Mouse (Mus musculus) hindbrain, embryonic 12.5 days (tissue): ENCODE data around the gene Hoxa5. TPM values are rescaled to one million over a fixed set of nuclear protein-coding genes. Genes with fewer than 3 reads are reported as not detected.

Source experiments
- ATAC-seq: fragments of 200-750 bp; cut with Nextera tagmentation; 2 replicates; pipeline ENCODE4 v1.8.0; 2017; ENCODE audit warnings: moderate TSS enrichment; ENCODE audit not compliant: low FRiP score
- H3K27ac ChIP-seq: fragments of 300-500 bp; sonication (generic); 2 replicates; pipeline ENCODE4 v1.5.1; 2016; ENCODE audit warnings: mild to moderate bottlenecking
- H3K27me3 ChIP-seq: fragments of 300-500 bp; sonication (generic); 2 replicates; pipeline ENCODE4 v1.6.1; 2016; ENCODE audit warnings: mild to moderate bottlenecking
- H3K36me3 ChIP-seq: fragments of 300-500 bp; sonication (generic); 2 replicates; pipeline ENCODE4 v1.6.1; 2016; ENCODE audit warnings: mild to moderate bottlenecking
- H3K4me1 ChIP-seq: fragments of 300-500 bp; sonication (generic); 2 replicates; pipeline ENCODE4 v1.6.1; 2016
- H3K4me2 ChIP-seq: fragments of 300-500 bp; sonication (generic); replicated peaks from 2 replicates; pipeline ENCODE4 v1.6.1; 2016; ENCODE audit warnings: mild to moderate bottlenecking
- H3K4me3 ChIP-seq: fragments of 300-500 bp; sonication (generic); 2 replicates; pipeline ENCODE4 v1.5.1; 2016; ENCODE audit warnings: mild to moderate bottlenecking
- H3K9ac ChIP-seq: fragments of 300-500 bp; sonication (generic); 2 replicates; pipeline ENCODE4 v1.6.1; 2016; ENCODE audit warnings: mild to moderate bottlenecking, moderate library complexity
- H3K9me3 ChIP-seq: fragments of 300-500 bp; sonication (generic); replicated peaks from 2 replicates; pipeline ENCODE4 v1.6.1; 2016; ENCODE audit warnings: mild to moderate bottlenecking
- WGBS: fragments of 180-500 bp; shearing (Covaris S2); methylation state at CpG from one replicate; pipeline ENCODE4 v1.1.7; 2016; 5-methylcytosine and 5-hydroxymethylcytosine counted together
- polyA plus RNA-seq: library from polyadenylated mRNA; unstranded; fragments of >200 nt; fragmentation: Nextera tagmentation; extraction: Ambion mirVana; gene quantifications from 2 replicates; pipeline ENCODE4 v1.2.1, GENCODE M21; 2016

Gene Hoxa5
- polyA plus RNA-seq, 1 experiment from 2014 or later, result 53.4 TPM

DNA sequence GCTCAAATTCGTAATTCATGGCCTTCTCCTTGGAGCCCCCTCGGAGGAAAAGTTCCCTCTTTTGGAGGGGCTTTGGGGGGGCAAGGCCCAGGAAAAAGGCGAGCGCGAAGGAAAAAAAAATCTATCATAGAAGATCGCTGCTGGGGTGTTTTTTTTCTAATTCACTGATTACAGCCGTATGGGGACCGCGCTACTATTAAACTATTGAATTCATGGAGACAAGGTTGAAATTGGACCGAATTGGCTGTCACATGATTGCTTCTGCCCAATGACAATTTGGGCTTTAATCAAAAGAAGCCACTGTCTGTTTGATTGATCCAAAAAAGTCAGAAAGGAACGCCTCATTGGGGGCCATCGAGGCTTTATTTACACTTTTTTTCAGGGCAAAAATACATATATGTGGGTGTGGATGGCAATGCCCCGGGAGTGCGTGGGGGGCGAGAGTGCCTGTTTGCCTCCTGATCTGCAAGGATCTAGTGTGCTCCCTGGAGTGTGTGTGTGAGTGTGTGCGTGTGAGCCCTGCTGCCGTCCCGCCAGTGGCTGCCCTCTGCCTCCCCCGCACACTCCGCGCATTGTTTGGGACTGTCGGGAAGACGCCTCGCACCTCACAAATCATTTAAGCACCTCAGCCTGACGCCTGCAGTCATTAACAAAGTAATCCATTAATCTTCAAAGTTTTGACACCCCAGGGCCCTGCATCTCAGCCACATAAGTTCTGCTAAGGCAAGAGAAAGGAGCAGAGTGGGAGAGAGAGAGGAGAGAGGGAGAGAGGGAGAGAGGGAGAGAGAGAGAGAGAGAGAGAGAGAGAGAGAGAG, 39.6 kb downstream of the Hoxa5 start, which contains the start of gene Hoxa2:
Gene Hoxa2 (minus strand): TSS at position 206 of the 815 bp plus-strand sequence.
- Histone ChIP-seq H3K9ac (peak within 1 kb of the TSS; percentile 97), H3K4me3 (peak within 1 kb of the TSS; percentile 66), H3K4me1 (peaks cover 7% of the 10 kb centered on the region), H3K27me3 (peaks cover 49% of the 10 kb centered on the region), H3K4me2 (peak within 1 kb of the TSS; percentile 88), H3K36me3 (no peaks in the 10 kb centered on the region), H3K27ac (peak within 1 kb of the TSS; percentile 99), H3K9me3 (no peaks in the 10 kb centered on the region)
- under 1% methylated on average over 25 of the region's 25 CpGs for WGBS
- ATAC-seq, result peak; percentile 77

DNA sequence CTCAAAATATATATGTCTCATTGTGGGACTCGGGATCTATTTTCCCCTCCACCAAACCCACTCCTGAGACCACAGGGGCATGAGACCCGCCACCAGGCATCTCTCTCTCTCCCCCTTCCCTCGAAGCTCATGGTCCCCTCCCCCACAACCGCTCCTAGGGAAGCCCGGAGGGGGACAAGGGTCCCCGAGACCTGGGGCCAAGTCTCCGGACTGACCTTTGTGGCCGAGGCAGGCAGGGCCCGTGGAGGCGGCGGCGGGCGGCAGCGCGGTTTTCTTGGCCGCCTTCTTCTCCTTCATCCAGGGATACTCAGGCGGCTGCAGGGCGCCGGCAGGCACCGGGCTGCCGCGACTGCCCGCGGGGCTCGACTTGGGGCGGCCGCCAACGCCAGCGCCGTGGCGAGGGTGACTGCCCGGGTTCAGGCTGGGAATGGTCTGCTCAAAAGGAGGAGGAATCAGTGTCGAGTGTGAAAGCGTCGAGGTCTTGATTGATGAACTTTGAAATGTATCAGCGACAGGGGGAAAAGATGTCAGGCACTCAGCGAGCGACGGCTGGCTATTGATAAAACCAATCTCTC, 40.2 kb downstream of the Hoxa5 start:
- no peak for ATAC-seq
- WGBS, result under 1% methylated on average over 39 of the region's 39 CpGs
- Histone ChIP-seq H3K9me3 (no peaks in the 10 kb centered on the region), H3K4me1 (peaks cover 12% of the 10 kb centered on the region), H3K27ac (peak overlapping the region; percentile 99), H3K27me3 (peaks cover 51% of the 10 kb centered on the region), H3K4me3 (peak overlapping the region; percentile 66), H3K9ac (peak overlapping the region; percentile 97), H3K4me2 (peak overlapping the region; percentile 88), H3K36me3 (no peaks in the 10 kb centered on the region)

DNA sequence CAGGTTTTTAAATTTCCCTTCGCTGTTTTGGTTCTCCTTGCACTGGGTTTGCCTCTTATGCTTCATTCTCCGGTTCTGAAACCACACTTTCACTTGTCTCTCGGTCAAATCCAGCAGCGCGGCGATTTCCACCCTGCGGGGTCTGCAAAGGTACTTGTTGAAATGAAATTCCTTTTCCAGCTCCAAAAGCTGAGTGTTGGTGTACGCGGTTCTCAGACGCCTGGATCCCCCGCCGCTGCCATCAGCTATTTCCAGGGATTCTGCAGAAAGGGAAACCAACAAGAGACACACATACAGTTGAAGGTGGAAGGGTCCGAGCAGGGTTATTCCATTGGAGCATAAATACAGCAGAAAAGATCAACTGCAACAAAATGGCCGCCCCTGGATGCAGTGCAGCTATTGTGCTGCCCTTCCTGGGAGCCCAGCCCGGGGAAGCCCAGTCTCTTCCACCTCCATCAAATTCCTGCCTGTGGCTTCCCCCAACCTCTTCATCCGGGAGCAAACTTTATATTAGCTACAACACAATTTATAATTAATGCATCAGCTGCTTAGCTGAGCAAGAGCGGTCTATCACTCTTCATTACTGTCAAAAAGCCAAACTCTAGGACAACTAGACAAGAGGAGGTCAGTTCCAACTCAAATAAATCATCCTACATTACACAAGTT, 40.9 kb downstream of the Hoxa5 start:
- peak overlapping the region; percentile 99 for H3K27ac ChIP-seq
- peaks cover 56% of the 10 kb centered on the region for H3K27me3 ChIP-seq
- 2% methylated on average over 17 of the region's 17 CpGs for WGBS
- no peak for ATAC-seq
- H3K9ac ChIP-seq, result peak overlapping the region; percentile 97
- H3K4me2 ChIP-seq, result peak overlapping the region; percentile 88
- H3K4me1 ChIP-seq, result peaks cover 15% of the 10 kb centered on the region
- H3K4me3 ChIP-seq, result peak overlapping the region; percentile 66
- H3K36me3 ChIP-seq, result no peaks in the 10 kb centered on the region
- H3K9me3 ChIP-seq, result no peaks in the 10 kb centered on the region

DNA sequence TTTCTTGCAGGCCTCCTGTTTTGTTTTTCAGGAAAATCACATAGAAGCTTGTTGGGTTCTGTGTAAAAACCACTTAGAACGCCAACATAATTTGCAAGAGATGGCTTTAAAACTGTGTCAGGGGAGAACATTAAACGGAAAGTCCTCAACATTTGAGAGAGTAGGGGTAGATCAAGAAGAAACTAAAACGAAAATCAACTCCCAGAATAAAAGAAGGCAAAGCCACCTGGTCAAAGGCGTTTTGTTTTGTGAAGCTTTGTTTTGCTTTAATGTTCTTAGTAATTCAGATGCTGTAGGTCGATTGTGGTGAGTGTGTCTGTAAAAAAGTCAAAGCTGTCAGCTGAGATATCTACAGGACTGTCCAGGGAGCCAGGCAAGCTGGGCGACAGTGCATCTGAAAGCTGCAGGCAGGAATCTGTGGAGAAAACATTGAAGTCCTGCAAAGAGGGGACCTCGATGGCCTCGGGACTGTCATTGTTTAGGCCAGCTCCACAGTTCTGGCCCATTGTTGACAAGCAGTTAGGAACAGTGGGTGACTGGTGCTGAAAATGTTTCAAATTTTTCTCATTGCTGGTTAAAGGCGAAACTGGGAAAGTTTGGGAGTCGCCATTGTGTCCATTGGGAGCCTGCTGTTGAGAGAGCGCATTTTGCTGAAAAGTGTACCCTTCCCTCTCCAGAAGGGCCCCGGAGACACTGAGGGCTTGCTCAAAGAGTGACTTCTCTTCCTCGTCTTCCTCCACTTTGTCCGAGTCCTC, 41.6 kb downstream of the Hoxa5 start:
- Histone ChIP-seq H3K4me1 (peaks cover 19% of the 10 kb centered on the region), H3K4me2 (peak overlapping the region; percentile 88), H3K9me3 (no peaks in the 10 kb centered on the region), H3K27me3 (peaks cover 59% of the 10 kb centered on the region), H3K4me3 (peak overlapping the region; percentile 66), H3K9ac (peak overlapping the region; percentile 97), H3K36me3 (no peaks in the 10 kb centered on the region), H3K27ac (peak overlapping the region; percentile 99)
- WGBS, result 1% methylated on average over 14 of the region's 14 CpGs
- no peak for ATAC-seq

DNA sequence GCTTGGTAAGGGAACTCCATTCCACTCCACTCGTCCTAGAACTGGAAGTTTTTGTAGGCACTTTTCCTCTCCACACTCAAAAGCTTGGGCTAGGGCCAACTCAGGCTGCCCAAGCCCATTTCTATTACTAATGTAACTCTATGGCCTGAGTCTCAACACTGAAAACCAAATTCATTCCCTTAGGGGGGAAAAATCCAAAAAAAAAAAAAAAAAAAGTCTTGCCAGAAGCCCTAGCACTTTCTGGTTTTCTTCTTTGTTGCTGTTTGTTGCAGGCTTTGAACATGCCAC, 42.4 kb downstream of the Hoxa5 start:
- 3% methylated on average over 1 of the region's 1 CpGs for WGBS

DNA sequence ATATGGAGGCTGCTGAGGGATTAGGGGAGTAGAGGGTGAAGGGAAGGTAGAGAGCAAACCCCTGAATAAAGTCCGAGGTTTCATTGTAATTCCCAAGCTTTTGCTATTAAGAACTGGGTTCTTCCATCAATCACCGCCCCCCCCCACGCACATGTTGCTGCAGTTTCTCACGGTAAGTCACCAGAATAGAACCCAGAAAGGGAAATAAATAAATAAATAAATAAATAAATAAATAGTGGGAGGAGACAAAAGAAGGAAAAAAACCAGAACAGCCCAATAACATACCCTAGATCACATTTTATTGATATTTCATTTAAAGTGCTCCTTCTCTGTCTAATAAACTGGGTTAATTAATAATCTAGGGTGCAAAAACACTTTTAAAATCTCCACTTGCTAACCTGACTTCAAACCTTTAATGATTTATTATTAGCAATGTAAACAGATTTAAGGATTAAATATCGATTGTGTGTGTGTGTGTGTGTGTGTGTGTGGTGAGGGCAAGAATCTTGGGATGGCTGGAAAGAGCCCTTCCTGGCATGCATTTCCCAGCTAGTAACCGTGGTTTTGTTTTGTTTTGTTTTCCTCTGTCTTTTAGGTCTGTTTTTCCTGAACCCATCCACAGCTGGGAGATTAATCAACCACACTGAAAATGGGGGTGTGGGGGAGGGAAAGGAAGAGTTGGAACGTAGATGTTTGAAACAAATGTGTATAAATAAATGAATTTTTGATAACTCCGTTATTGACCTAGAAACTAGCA, 42.9 kb downstream of the Hoxa5 start:
- H3K4me1 ChIP-seq, result peaks cover 21% of the 10 kb centered on the region
- no peaks in the 10 kb centered on the region for H3K9me3 ChIP-seq
- H3K4me2 ChIP-seq, result peak overlapping the region; percentile 88
- H3K27ac ChIP-seq, result peak overlapping the region; percentile 99
- ATAC-seq, result no peak
- no peaks in the 10 kb centered on the region for H3K36me3 ChIP-seq
- peak overlapping the region; percentile 97 for H3K9ac ChIP-seq
- WGBS, result 5% methylated on average over 8 of the region's 8 CpGs
- H3K27me3 ChIP-seq, result peaks cover 66% of the 10 kb centered on the region
- H3K4me3 ChIP-seq, result peak overlapping the region; percentile 66

More for the DNA sequence above, 42.4 kb downstream of the Hoxa5 start:
- Histone ChIP-seq H3K4me3 (peak overlapping the region; percentile 66), H3K4me1 (peaks cover 21% of the 10 kb centered on the region), H3K36me3 (no peaks in the 10 kb centered on the region), H3K27me3 (peaks cover 60% of the 10 kb centered on the region), H3K4me2 (peak overlapping the region; percentile 88), H3K9me3 (no peaks in the 10 kb centered on the region), H3K27ac (peak overlapping the region; percentile 99), H3K9ac (peak overlapping the region; percentile 97)
- ATAC-seq, result no peak

DNA sequence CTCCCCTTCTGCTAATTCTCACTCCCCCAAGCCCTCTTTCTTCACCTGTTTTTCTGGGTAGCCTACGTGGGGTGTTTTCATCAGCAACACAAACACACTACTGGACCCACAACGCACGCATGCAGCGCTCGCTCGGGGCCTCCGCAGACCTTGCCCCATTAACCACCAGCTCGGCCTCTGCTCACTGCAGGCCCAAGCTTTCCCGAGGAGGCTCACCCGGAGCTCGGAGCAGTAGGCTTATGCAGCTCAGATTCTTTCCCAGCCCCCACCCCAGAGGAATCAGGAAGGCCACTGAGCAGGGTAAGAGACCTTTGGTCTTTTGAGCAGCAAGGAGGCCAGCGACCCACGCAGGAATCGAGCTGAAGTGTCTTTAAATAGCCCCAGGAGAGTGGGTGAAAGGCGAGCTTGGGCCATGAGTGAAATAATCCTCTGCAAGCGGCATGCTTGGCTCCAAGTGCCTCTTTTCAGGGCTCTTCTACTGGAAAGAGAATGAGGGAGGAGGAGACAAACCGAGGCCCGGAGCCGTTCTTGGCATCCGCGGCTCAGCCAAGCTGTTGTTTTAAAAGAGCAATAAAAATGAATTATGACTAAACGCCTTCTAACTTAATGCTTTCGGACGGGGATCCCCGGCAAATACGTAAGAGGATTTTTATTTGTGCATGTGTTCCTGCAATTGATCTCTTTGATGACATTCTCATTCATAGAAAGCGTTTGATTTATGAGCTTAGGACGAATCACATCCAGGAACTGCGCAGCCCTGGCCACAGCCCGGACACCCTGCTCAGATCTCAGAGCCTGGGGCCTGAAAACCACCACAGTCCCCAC, 43.7 kb downstream of the Hoxa5 start:
- Histone ChIP-seq H3K4me3 (peak overlapping the region; percentile 66), H3K27me3 (peaks cover 70% of the 10 kb centered on the region), H3K9ac (peak overlapping the region; percentile 89), H3K9me3 (no peaks in the 10 kb centered on the region), H3K27ac (peak overlapping the region; percentile 93), H3K36me3 (no peaks in the 10 kb centered on the region), H3K4me2 (peak overlapping the region; percentile 88), H3K4me1 (peaks cover 21% of the 10 kb centered on the region)
- WGBS, result 2% methylated on average over 30 of the region's 30 CpGs
- no peak for ATAC-seq

DNA sequence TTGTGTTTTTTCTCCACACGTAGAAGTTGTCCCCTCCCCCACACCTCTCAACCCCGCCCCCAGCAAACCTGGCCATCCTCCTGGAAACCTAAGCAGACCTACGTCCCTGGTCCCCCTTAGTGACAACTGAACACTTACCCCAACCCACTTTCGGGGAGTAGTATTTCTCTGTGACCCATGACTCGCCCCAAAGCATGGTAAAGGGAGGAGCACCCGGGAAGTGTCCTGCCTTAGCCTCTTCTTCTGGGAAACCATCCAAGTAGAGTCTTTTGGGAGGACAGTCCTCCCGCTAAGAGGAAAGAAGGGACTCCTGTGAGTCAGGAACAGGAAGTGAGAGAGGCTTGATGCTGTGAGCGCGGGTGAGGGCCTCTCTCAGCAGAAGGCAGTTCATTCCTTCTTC, 44.4 kb downstream of the Hoxa5 start:
- Histone ChIP-seq H3K27me3 (peaks cover 70% of the 10 kb centered on the region), H3K9ac (peak overlapping the region; percentile 89)
- no peak for ATAC-seq

DNA sequence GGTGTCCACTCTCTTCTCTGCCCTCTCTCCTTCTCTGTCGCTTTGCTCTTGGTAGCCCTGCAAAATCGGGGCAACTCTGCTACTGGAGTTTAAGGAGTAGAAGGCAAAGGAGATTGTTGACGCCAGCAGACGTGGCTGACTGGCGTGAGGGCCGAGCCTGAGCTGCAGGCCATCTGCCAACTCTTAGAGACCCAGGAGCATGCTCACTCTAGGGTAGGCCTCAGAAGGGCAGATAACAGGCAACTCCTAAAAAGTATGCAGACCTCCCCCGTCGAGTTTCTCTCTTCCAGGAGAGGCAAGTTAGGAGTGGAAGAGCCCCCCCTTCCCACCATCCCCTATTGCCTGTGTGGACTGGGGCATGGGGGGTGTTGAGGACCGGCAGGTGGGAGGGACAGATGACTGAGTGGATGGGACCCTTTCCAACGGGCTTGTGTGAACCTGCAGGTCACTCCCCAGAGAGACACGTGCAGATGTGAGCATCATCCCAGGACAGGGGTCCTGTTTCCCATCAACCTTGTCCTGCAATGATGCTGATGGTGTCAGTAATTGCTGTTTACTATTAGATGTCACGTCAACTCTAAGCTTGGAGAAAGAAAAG, 45.1 kb downstream of the Hoxa5 start:
- Histone ChIP-seq H3K9ac (peak overlapping the region; percentile 81), H3K4me1 (peaks cover 21% of the 10 kb centered on the region), H3K9me3 (no peaks in the 10 kb centered on the region), H3K27ac (peak overlapping the region; percentile 93), H3K27me3 (peaks cover 75% of the 10 kb centered on the region), H3K4me3 (peak overlapping the region; percentile 66), H3K4me2 (peak overlapping the region; percentile 88), H3K36me3 (no peaks in the 10 kb centered on the region)
- 1% methylated on average over 12 of the region's 12 CpGs for whole genome bisulfite sequencing
- 0 out of 2 replicates have a peak, but pooled peaks have one; percentile 23 for ATAC-seq

More for the DNA sequence above, 44.4 kb downstream of the Hoxa5 start:
- peaks cover 21% of the 10 kb centered on the region for H3K4me1 ChIP-seq
- no peaks in the 10 kb centered on the region for H3K9me3 ChIP-seq
- H3K36me3 ChIP-seq, result no peaks in the 10 kb centered on the region
- H3K27ac ChIP-seq, result peak overlapping the region; percentile 93
- peak overlapping the region; percentile 66 for H3K4me3 ChIP-seq
- H3K4me2 ChIP-seq, result peak overlapping the region; percentile 88
- WGBS, result 2% methylated on average over 9 of the region's 9 CpGs

DNA sequence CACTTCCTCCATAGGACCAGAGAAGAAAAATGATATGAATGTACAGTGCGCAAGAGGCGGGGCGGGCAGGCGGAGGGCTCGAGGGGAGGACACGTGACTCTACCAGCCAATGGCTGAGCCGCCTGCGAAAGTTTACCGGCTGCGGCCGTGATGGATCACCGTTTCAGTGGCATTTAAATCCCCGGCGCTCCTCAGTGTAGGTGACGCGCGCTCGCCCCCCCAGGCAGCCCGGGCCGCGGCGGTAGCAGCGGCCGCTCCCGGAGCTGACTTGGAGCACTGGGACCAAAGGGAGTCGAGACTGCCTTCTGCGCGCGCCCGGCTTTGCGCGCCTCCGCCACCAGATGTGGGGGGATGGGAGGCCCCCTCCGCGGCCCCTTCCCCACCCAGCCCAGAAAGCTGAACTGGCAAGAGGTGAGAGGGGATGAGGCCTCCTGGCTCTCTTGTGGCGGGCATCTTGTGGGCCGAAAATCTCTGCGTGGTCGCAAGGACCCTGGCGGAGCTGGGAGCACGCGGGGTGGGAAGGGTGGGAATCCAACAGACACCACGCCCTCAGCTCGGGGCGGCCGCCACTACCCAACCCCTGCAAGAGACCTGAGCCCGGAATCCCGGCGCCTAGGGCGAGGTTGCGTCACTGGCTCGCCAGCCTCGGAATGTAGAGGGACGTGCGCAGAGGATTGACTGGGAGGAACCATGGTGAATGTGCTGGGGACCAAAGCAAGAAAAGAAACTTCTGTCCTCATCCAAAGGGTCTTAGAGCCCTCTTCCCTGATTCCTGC, 45.9 kb downstream of the Hoxa5 start, which contains the start of gene Hoxa1:
Gene Hoxa1 (minus strand): TSS at position 42 of the 776 bp plus-strand sequence.
- under 1% methylated on average over 55 of the region's 55 CpGs for WGBS
- no peaks in the 10 kb centered on the region for H3K36me3 ChIP-seq
- peak within 1 kb of the TSS; percentile 88 for H3K4me2 ChIP-seq
- H3K27me3 ChIP-seq, result peaks cover 71% of the 10 kb centered on the region
- peaks cover 21% of the 10 kb centered on the region for H3K4me1 ChIP-seq
- peak within 1 kb of the TSS; percentile 93 for H3K27ac ChIP-seq
- H3K4me3 ChIP-seq, result peak within 1 kb of the TSS; percentile 66
- H3K9me3 ChIP-seq, result no peaks in the 10 kb centered on the region
- H3K9ac ChIP-seq, result peak within 1 kb of the TSS; percentile 81
- ATAC-seq, result peak; percentile 85
